Mouse (Mus musculus): ENCODE data around the gene Zfp580.

DNA sequence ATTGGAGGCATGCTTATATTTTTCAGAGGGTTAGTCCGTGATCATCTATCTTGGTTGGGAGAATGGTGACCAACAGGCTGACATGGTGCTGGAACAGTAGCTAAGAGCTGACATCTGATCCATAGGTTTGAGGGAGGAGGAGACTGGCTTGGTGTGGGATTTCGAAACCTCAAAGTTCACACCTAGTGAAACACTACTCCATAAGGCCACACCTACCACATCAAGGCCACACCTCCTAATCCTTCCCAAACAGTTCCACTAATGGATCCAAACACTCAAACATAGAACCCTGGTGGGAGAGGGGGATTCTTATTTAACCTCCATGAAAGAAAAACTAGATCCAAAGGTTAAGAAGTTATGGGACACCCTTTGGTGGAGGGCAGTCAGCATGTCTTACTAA, 34.4 kb upstream of the Zfp580 start:
- TF ChIP-seq CTCF (IDR thresholded peaks at IDR 0.05; ENCODE audit: extremely low read depth, insufficient read depth, insufficient read length, insufficient replicate concordance): no peak
- no peak for TF ChIP-seq POLR2A (IDR thresholded peaks at IDR 0.05; ENCODE audit: low read depth, low read length)

Data from spleen, adult 2 months (tissue).